Mouse (Mus musculus) testis, postnatal 14 days (tissue): Measurements from ENCODE around the gene Sf3a3.

Source experiments
- DNase-seq: peaks from one replicate; pipeline ENCODE4 v3.0.0; 2021; ENCODE audit warnings: low spot score

The Sf3a3 gene

GRCm38 (mm10) chr4:124738783-124739182 lies 24.2 kb downstream of the Sf3a3 start:
- DNase-seq = no peak

- DNase-seq = peak; percentile 82
Measured at GRCm38 (mm10) chr4:124741376-124742343, 27.1 kb downstream of the Sf3a3 start, which contains the start of gene Inpp5b. Gene Inpp5b (plus strand): TSS chr4:124741850.

DNA sequence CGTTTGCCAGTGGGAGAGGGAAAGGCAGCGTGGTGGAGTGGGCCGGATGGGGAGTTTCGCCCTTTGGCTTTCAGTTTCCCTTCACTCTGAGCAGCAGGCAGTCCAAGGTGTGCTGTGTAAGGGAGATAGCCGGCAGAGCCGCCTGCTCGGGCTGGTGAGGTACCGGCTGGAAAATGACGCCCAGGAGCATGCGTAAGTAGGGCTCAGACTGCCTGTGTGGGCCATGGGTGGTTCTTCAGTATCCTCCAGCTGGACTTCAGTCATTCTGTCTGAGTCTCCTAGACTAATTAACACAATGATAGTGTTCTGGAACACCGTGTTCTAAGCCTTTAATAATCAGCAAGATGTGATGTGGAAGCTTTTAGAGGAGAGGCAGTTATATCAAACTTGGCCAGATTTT lies 28.3 kb downstream of the Sf3a3 start:
- peak; percentile 48 for DNase-seq

GRCm38 (mm10) chr4:124746577-124746976 lies 32.0 kb downstream of the Sf3a3 start:
- DNase-seq = no peak

DNA sequence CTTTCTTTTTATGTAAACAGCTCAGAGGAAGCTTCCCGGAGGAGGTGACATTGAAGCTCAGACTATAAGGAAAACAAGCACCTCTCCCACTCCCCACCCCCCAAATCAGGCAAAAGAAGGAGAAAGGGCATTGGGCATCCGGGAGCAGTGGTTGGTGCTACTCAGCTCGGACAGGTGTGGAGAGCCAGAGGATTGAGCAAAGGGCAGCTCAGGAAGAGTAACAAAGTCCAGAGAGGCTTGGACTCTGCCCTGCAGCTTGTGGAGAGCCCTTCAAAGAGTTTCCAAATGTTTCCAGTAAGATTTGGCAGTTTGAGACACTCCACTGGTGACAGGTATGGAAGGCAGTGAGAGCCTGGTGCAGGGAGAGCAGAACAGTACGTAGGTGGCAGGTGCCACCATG lies 33.3 kb downstream of the Sf3a3 start:
- DNase-seq = no peak

GRCm38 (mm10) chr4:124751300-124752250 lies 37.0 kb downstream of the Sf3a3 start:
- DNase-seq = peak; percentile 99

GRCm38 (mm10) chr4:124752281-124753199 lies 38.0 kb downstream of the Sf3a3 start:
- DNase-seq = no peak

DNA sequence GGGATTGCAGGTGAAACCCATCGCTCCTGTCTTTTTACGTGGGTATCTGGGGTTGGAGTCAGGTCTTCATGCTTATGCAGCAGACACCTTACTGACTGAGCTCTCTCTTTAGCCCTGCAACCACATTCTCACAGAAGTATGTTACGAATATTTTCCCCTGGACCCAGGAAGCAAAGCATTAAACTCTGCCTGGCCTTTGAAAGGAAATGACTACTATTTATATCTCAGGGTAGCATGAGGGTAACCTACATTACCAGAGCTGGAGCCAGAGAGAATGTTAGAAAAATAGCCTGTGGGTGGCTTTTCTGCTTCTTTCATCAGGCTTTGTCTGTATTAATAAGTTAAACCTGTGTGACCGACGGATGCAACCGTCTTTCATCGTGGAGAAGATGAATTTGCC lies 41.0 kb downstream of the Sf3a3 start:
- DNase-seq = no peak

GRCm38 (mm10) chr4:124759305-124759811 lies 44.8 kb downstream of the Sf3a3 start:
- no peak for DNase-seq

DNA sequence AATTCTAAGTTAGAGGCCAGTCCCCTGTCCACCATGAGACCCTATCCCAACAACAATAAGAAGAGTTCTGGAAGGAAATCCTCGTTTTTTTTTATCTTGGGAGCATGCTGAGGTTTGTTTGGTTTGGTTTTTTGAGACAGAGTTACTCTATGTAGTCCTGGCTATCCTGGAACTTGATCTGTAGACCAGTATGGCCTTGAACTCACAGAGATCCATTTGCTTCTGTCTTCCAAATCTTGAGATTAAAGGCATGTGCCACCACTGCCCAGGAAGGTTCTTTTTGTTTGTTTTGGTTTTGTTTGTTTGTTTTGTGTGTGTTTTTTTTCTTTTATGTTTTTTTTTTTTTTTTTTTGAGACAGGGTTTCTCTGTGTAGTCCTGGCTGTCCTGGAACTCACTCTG lies 46.6 kb downstream of the Sf3a3 start:
- DNase-seq = no peak

- DNase-seq = no peak
Measured at GRCm38 (mm10) chr4:124762858-124763452, 48.4 kb downstream of the Sf3a3 start.

DNA sequence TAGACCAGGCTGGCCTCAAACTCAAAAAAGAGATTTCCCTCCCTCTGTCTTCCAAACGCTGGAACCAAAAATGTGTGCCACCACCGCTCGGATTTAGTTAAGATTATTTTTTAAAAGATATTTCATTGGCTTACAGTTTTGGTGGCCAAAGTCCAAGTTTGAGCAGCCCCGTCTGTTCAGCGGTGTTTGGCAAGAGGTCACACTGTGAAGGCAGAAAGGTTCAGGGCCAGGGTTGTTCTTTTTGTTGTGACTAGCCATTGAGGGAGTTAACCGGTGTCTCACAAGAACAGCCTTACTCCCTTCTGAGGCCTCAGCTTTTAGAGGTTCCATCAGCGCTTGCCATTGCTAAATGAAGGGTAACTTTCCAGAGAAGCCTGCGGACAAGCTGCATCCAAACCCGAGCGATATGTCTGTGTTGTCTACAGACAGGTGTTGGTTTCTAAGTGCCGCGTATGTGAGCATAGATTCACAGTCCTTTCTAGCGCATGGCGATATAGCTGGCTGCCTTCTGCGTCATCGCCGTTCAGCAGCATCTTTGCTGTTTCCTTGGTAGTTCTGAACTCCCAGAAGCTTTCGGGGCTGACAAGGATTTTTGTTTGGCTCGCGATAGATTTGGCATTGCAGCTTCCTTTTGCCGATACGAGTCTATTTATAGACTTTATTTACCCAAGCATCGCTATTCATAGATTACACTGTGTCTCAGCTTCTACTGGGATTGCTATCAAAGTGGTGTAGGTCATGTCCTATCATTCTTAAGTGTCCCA lies 51.4 kb downstream of the Sf3a3 start:
- no peak for DNase-seq

GRCm38 (mm10) chr4:124766566-124766940 lies 52.0 kb downstream of the Sf3a3 start:
- no peak for DNase-seq

- DNase-seq = peak; percentile 83
Measured at GRCm38 (mm10) chr4:124768963-124769591, 54.5 kb downstream of the Sf3a3 start.

- no peak for DNase-seq
Measured at GRCm38 (mm10) chr4:124770624-124771023, 56.0 kb downstream of the Sf3a3 start.

DNA sequence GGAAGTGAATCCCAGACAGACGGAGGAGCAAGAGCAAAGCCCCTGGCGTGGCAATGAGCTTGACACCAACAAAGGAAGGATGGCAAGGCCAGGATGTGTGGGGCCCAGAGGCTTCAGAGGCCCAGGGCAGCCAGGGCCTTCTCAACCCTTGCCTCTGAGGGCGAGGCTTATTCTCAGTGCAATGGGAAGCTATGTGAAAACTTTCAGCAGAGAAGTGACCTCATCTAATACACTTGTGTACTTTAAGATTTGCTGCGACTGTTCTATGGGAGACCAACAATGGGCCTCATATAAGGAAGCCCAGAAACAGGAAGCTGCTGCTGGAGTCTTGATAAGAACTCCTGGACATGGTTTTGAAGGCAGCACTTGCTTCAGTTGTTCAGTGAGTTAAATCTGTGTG lies 57.5 kb downstream of the Sf3a3 start:
- DNase-seq = no peak

- no peak for DNase-seq
Measured at GRCm38 (mm10) chr4:124773449-124773848, 58.9 kb downstream of the Sf3a3 start.

- no peak for DNase-seq
Measured at GRCm38 (mm10) chr4:124773995-124774394, 59.4 kb downstream of the Sf3a3 start.

- no peak for DNase-seq
Measured at GRCm38 (mm10) chr4:124774429-124774828, 59.9 kb downstream of the Sf3a3 start.

DNA sequence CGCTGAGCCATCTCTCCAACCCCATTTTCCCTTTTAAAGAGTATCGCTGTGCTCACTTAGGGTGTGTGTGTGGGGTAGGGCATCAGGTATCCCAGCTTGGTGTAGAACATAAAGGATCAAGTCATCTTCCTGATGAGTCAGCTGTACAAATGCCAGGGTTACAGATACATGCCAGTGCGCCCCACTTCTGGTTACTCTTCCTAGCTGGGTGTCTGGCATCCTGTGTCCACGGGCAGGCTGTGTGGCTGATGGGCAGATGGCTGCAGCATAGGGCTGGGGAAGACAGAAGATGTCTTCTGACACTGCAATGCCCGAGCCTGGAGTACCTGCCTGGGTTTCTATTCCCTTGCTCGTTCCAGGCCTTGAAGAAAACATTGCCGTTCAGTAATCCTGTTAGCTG lies 66.8 kb downstream of the Sf3a3 start:
- DNase-seq = no peak
